Mouse (Mus musculus) intestine, postnatal 0 days (tissue): ENCODE results near the gene Ralgps1. TPM values are rescaled to one million over a fixed set of nuclear protein-coding genes. Genes with fewer than 3 reads are reported as not detected.

Experiments
- ATAC-seq: fragments of 200-750 bp; cut with Nextera tagmentation; 2 replicates; pipeline ENCODE4 v1.8.0; 2017; ENCODE audit warnings: mild to moderate bottlenecking, moderate TSS enrichment, moderate library complexity
- H3K27ac ChIP-seq: fragments of 300-500 bp; sonication (generic); 2 replicates; pipeline ENCODE4 v1.5.1; 2014; ENCODE audit warnings: mild to moderate bottlenecking, low read depth, low read length, moderate library complexity
- H3K27me3 ChIP-seq: fragments of 300-500 bp; sonication (generic); replicated peaks from 2 replicates; pipeline ENCODE4 v1.6.1; 2014; ENCODE audit warnings: low read length, mixed read lengths; ENCODE audit not compliant: control insufficient read depth, insufficient read depth
- H3K36me3 ChIP-seq: fragments of 300-500 bp; sonication (generic); 2 replicates; pipeline ENCODE4 v1.6.1; 2014; ENCODE audit warnings: mild to moderate bottlenecking, moderate library complexity; ENCODE audit not compliant: control insufficient read depth, insufficient read depth
- H3K4me1 ChIP-seq: fragments of 300-500 bp; sonication (generic); replicated peaks from 2 replicates; pipeline ENCODE4 v1.6.1; 2014; ENCODE audit warnings: antibody characterized with exemption, low read length, mixed read lengths; ENCODE audit not compliant: control insufficient read depth, insufficient read depth
- H3K4me2 ChIP-seq: fragments of 300-500 bp; sonication (generic); replicated peaks from 2 replicates; pipeline ENCODE4 v1.6.1; 2014; ENCODE audit warnings: low read depth, mild to moderate bottlenecking, moderate library complexity
- H3K4me3 ChIP-seq: fragments of 300-500 bp; sonication (generic); 2 replicates; pipeline ENCODE4 v1.5.1; 2014; ENCODE audit warnings: low read depth, low read length
- H3K9ac ChIP-seq: fragments of 300-500 bp; sonication (generic); 2 replicates; pipeline ENCODE4 v1.6.1; 2014; ENCODE audit warnings: mild to moderate bottlenecking, low read depth, low read length
- H3K9me3 ChIP-seq: fragments of 300-500 bp; sonication (generic); 2 replicates; pipeline ENCODE4 v1.6.1; 2016; ENCODE audit warnings: mixed run types; ENCODE audit not compliant: control insufficient read depth
- CTCF ChIP-seq: sonication (generic); IDR thresholded peaks from 2 replicates; pipeline ENCODE4 v1.5.1; 2016; ENCODE audit warnings: low read depth, mild to moderate bottlenecking, control low read depth, antibody characterized with exemption, moderate library complexity
- WGBS: fragments of 180-500 bp; shearing (Covaris S2); extraction: QIAGEN DNeasy Blood & Tissue Kit; methylation state at CpG from one replicate; pipeline ENCODE4 v1.1.7; 2014; 5-methylcytosine and 5-hydroxymethylcytosine counted together
- polyA plus RNA-seq: library from polyadenylated mRNA; unstranded; fragments of >200 nt; fragmentation: Nextera tagmentation; extraction: Ambion mirVana; gene quantifications from 2 replicates; pipeline ENCODE4 v1.2.1, GENCODE M21; 2015

The Ralgps1 gene
- polyA plus RNA-seq, 1 experiment from 2014 or later = 4.0 TPM

- no peak overlapping the region for H3K9ac ChIP-seq
- H3K36me3 ChIP-seq = peaks cover 8% of the 10 kb centered on the region; the same call in 1 of the 2 replicates
- 52% methylated on average over 3 of the region's 3 CpGs for WGBS
- peaks cover 5% of the 10 kb centered on the region; the same call in 1 of the 2 replicates for H3K4me1 ChIP-seq
- no peaks in the 10 kb centered on the region for H3K9me3 ChIP-seq
- no peak overlapping the region for H3K4me3 ChIP-seq
- no peak overlapping the region for H3K4me2 ChIP-seq
- no peaks in the 10 kb centered on the region for H3K27me3 ChIP-seq
- no peak for ATAC-seq
- no peak overlapping the region for H3K27ac ChIP-seq
- no peak for TF ChIP-seq CTCF
These were observed 206.6 kb downstream of the Ralgps1 start for GRCm38 (mm10) chr2:33164646-33165045.

GRCm38 (mm10) chr2:33162126-33162525 is 209.2 kb downstream of the Ralgps1 start:
- 86% methylated on average over 2 of the region's 2 CpGs for WGBS
- ATAC-seq = no peak
- Histone ChIP-seq H3K9me3 (no peaks in the 10 kb centered on the region), H3K4me2 (no peak overlapping the region), H3K27ac (no peak overlapping the region), H3K27me3 (no peaks in the 10 kb centered on the region), H3K4me3 (no peak overlapping the region), H3K4me1 (peaks cover 5% of the 10 kb centered on the region; the same call in 1 of the 2 replicates), H3K36me3 (no peaks in the 10 kb centered on the region; the same call in 1 of the 2 replicates), H3K9ac (no peak overlapping the region)
- TF ChIP-seq CTCF = no peak

- Histone ChIP-seq H3K9me3 (no peaks in the 10 kb centered on the region), H3K36me3 (no peaks in the 10 kb centered on the region; the same call in 1 of the 2 replicates), H3K27me3 (no peaks in the 10 kb centered on the region), H3K9ac (no peak overlapping the region), H3K4me3 (no peak overlapping the region), H3K4me2 (no peak overlapping the region), H3K27ac (peak overlapping the region; percentile 2; the same call in 1 of the 2 replicates), H3K4me1 (peaks cover 5% of the 10 kb centered on the region; the same call in 1 of the 2 replicates)
- 74% methylated on average over 12 of the region's 12 CpGs for WGBS
- no peak for TF ChIP-seq CTCF
- no peak for ATAC-seq
These were observed 210.8 kb downstream of the Ralgps1 start for GRCm38 (mm10) chr2:33160326-33160973.

GRCm38 (mm10) chr2:33159593-33159992 is 211.7 kb downstream of the Ralgps1 start:
- ATAC-seq = no peak
- Histone ChIP-seq H3K9ac (no peak overlapping the region), H3K4me2 (no peak overlapping the region), H3K4me3 (no peak overlapping the region), H3K36me3 (no peaks in the 10 kb centered on the region; the same call in 1 of the 2 replicates), H3K4me1 (0 out of 2 replicates have a peak, but pooled peaks cover 3% of the 10 kb centered on the region), H3K27me3 (no peaks in the 10 kb centered on the region), H3K27ac (peak overlapping the region; percentile 35), H3K9me3 (no peaks in the 10 kb centered on the region)
- TF ChIP-seq CTCF = no peak
- WGBS = 78% methylated on average over 7 of the region's 7 CpGs

- Histone ChIP-seq H3K9ac (no peak overlapping the region), H3K27ac (peak overlapping the region; percentile 35; the same call in 1 of the 2 replicates), H3K9me3 (no peaks in the 10 kb centered on the region), H3K4me3 (no peak overlapping the region), H3K4me2 (no peak overlapping the region), H3K36me3 (no peaks in the 10 kb centered on the region; the same call in 1 of the 2 replicates), H3K27me3 (no peaks in the 10 kb centered on the region), H3K4me1 (0 out of 2 replicates have a peak, but pooled peaks cover 3% of the 10 kb centered on the region)
- no peak for ATAC-seq
- TF ChIP-seq CTCF = no peak
- WGBS = 89% methylated on average over 6 of the region's 6 CpGs
These were observed 212.4 kb downstream of the Ralgps1 start for GRCm38 (mm10) chr2:33158895-33159294.

GRCm38 (mm10) chr2:33156283-33156781 is 215.0 kb downstream of the Ralgps1 start:
- WGBS = 79% methylated on average over 5 of the region's 5 CpGs

More at GRCm38 (mm10) chr2:33156283-33156781, 215.0 kb downstream of the Ralgps1 start:
- no peaks in the 10 kb centered on the region for H3K27me3 ChIP-seq
- H3K4me1 ChIP-seq = 0 out of 2 replicates have a peak, but pooled peaks cover 3% of the 10 kb centered on the region
- H3K36me3 ChIP-seq = no peaks in the 10 kb centered on the region; the same call in 1 of the 2 replicates
- no peak overlapping the region for H3K9ac ChIP-seq
- H3K27ac ChIP-seq = no peak overlapping the region
- H3K9me3 ChIP-seq = no peaks in the 10 kb centered on the region
- H3K4me2 ChIP-seq = no peak overlapping the region
- no peak for ATAC-seq
- 0 out of 2 replicates have a peak, but pooled peaks have one; percentile 5 for TF ChIP-seq CTCF
- H3K4me3 ChIP-seq = no peak overlapping the region
